Mouse (Mus musculus) forebrain, embryonic 11.5 days (tissue): ENCODE results near the gene Stox2. TPM values are rescaled to one million over a fixed set of nuclear protein-coding genes. Genes with fewer than 3 reads are reported as not detected.

ENCODE experiments used
- ATAC-seq: fragments of 200-750 bp; cut with Nextera tagmentation; replicated peaks from 2 replicates; pipeline ENCODE4 v1.8.0; 2017; ENCODE audit warnings: moderate TSS enrichment; ENCODE audit not compliant: low FRiP score
- DNase-seq: peaks from one replicate; pipeline ENCODE4 v3.0.0-alpha.2; 2017; ENCODE audit warnings: low spot score
- H3K27ac ChIP-seq: fragments of 300-500 bp; sonication (generic); 2 replicates; pipeline ENCODE4 v1.5.1; 2014; ENCODE audit warnings: low read depth, low read length
- H3K27me3 ChIP-seq: fragments of 300-500 bp; sonication (generic); 2 replicates; pipeline ENCODE4 v1.6.1; 2014; ENCODE audit warnings: mild to moderate bottlenecking, low read length, mixed read lengths; ENCODE audit not compliant: control insufficient read depth, insufficient read depth
- H3K36me3 ChIP-seq: fragments of 300-500 bp; sonication (generic); 2 replicates; pipeline ENCODE4 v1.6.1; 2014; ENCODE audit warnings: mild to moderate bottlenecking, low read length, moderate library complexity, mixed read lengths; ENCODE audit not compliant: control insufficient read depth, insufficient read depth
- H3K4me1 ChIP-seq: fragments of 300-500 bp; sonication (generic); replicated peaks from 2 replicates; pipeline ENCODE4 v1.6.1; 2014; ENCODE audit warnings: low read length, mixed read lengths; ENCODE audit not compliant: control insufficient read depth, insufficient read depth
- H3K4me2 ChIP-seq: fragments of 300-500 bp; sonication (generic); 2 replicates; pipeline ENCODE4 v1.6.1; 2014; ENCODE audit warnings: low read depth, mild to moderate bottlenecking, low read length, moderate library complexity, mixed read lengths; ENCODE audit not compliant: severe bottlenecking
- H3K4me3 ChIP-seq: fragments of 300-500 bp; sonication (generic); 2 replicates; pipeline ENCODE4 v1.5.1; 2014; ENCODE audit warnings: low read depth, low read length
- H3K9ac ChIP-seq: fragments of 300-500 bp; sonication (generic); 2 replicates; pipeline ENCODE4 v1.6.1; 2014; ENCODE audit warnings: low read length
- H3K9me3 ChIP-seq: fragments of 300-500 bp; sonication (generic); 2 replicates; pipeline ENCODE4 v1.6.1; 2016; ENCODE audit warnings: low read length, mixed read lengths; ENCODE audit not compliant: control insufficient read depth
- WGBS: fragments of 180-500 bp; shearing (Covaris S2); extraction: QIAGEN DNeasy Blood & Tissue Kit; methylation state at CpG from one replicate; pipeline ENCODE4 v1.1.7; 2014; 5-methylcytosine and 5-hydroxymethylcytosine counted together
- polyA plus RNA-seq: library from polyadenylated mRNA; unstranded; fragments of >200 nt; fragmentation: Nextera tagmentation; extraction: Ambion mirVana; gene quantifications from 2 replicates; pipeline ENCODE4 v1.2.1, GENCODE M21; 2014

The Stox2 gene
- polyA plus RNA-seq, 1 experiment from 2014 or later: 34.6 TPM

DNA sequence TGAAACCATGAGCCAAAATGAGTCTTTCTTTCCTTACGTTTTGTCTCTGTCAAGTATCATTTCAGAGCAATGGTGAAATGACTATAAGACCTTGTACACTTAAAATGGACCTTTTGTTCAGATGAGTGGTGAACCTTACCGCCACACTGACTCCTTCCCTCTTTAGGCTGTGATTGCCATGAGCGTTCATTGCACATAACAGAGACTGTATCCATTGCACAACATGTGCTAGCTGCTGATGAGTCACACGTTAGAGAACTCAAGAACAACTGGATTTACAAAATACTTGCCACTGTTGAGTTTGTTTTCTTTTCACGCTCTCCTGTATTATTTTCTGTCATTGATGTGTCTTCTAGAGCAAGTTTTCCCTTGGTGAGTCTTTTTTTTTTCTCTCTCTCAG, 216.1 kb downstream of the Stox2 start:
- no peaks in the 10 kb centered on the region for H3K4me1 ChIP-seq
- ATAC-seq (no peak), DNase-seq (no peak)
- H3K9me3 ChIP-seq: no peaks in the 10 kb centered on the region
- H3K9ac ChIP-seq: no peak overlapping the region
- no peak overlapping the region for H3K4me2 ChIP-seq
- no peaks in the 10 kb centered on the region for H3K36me3 ChIP-seq
- no peak overlapping the region for H3K27ac ChIP-seq
- no peak overlapping the region for H3K4me3 ChIP-seq
- 88% methylated on average over 5 of the region's 5 CpGs for WGBS
- H3K27me3 ChIP-seq: no peaks in the 10 kb centered on the region

DNA sequence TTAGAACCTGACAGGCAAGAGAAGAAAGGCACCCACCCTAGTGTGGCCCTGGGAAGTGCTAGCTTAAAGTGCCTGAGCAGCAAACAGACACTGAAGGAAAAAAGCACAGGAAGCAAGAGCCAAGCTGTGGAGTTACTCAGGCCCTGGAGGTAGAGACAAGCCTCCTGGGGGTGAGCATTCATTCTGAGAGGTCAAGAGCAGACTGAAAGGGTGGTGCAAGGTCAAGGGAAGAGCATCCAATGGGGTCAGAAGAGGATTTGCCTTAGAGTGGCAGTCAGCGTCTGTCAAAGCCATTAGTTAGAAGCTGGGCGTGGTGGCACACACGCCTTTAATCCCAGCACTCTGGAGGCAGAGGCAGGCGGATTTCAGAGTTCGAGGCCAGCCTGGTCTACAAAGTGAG, 224.3 kb downstream of the Stox2 start:
- Histone ChIP-seq H3K4me1 (peaks cover 15% of the 10 kb centered on the region), H3K4me2 (no peak overlapping the region), H3K27ac (no peak overlapping the region)

DNA sequence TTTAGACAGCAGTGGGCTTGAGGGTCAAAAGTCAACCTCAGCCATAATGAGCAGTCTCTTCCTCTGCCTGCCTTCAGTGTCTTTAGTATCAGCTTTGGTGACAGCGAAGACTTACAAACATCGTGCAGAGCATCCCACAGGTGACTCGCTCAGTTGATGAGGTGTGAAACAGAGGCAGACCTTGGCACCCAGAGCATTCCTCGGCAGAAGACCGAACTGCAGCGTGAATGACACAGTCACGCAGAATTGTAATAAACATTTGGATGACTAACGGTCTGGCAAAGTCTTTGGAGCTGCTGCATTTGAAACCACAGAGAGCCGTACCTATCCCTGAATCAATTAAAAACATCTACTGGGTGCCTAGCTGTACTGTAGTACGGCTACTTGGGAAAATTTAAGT, 225.0 kb downstream of the Stox2 start:
- Histone ChIP-seq H3K4me3 (no peak overlapping the region), H3K4me2 (no peak overlapping the region), H3K9ac (no peak overlapping the region), H3K36me3 (no peaks in the 10 kb centered on the region), H3K27ac (no peak overlapping the region), H3K9me3 (no peaks in the 10 kb centered on the region), H3K27me3 (no peaks in the 10 kb centered on the region), H3K4me1 (peaks cover 15% of the 10 kb centered on the region)
- 84% methylated on average over 10 of the region's 10 CpGs for WGBS
- DNase-seq: no peak
- ATAC-seq: no peak

More for the DNA sequence above, 224.3 kb downstream of the Stox2 start:
- DNase-seq (no peak), ATAC-seq (no peak)
- WGBS: 79% methylated on average over 5 of the region's 5 CpGs
- Histone ChIP-seq H3K9me3 (no peaks in the 10 kb centered on the region), H3K4me3 (no peak overlapping the region), H3K9ac (no peak overlapping the region), H3K36me3 (no peaks in the 10 kb centered on the region), H3K27me3 (no peaks in the 10 kb centered on the region)

DNA sequence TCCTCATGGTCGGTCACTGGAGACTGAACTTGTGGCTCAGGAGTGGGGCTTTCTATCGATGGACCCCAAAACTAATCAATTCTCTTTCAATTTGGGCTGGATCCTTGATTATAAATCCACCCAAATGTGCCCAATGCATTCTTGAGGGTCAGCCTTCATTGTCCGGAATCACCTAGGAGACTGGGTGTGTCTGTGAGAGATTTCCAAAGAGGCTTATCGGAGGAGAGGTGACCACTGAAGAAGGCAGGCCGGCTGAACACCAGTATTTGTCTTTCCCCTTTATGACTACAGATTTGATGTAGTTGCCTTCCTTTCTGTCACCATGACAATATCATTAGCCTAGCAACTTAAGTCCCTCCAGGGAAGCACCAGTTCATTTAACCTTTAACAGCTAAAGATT, 225.8 kb downstream of the Stox2 start:
- H3K4me3 ChIP-seq: no peak overlapping the region
- H3K36me3 ChIP-seq: no peaks in the 10 kb centered on the region

DNA sequence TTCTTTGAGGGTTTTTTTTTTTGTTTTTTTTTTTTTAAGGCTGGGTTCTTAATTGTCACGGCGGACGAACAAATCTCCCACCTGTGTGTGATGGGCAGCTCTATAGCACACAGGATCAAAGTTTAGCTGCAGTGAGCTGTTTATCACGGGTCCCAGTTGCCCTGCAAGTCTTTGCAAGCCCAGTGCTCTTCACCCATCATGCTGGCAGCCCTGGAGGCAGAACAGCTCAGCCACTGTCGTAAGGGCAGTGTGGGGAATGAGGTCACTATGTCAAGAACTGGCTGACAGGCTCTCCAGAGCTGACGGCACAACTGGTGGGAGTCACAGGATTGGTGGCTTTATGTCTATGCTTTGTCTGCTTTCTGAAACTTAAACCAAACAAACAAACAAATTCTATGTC, 227.6 kb downstream of the Stox2 start:
- H3K9me3 ChIP-seq: no peaks in the 10 kb centered on the region
- H3K27me3 ChIP-seq: no peaks in the 10 kb centered on the region
- H3K4me2 ChIP-seq: no peak overlapping the region
- no peaks in the 10 kb centered on the region for H3K36me3 ChIP-seq
- H3K4me1 ChIP-seq: peaks cover 15% of the 10 kb centered on the region
- peak overlapping the region; percentile 44 for H3K27ac ChIP-seq
- 29% methylated on average over 6 of the region's 6 CpGs for WGBS
- DNase-seq (no peak), ATAC-seq (no peak)
- H3K9ac ChIP-seq: no peak overlapping the region
- no peak overlapping the region for H3K4me3 ChIP-seq

More for the DNA sequence above, 225.8 kb downstream of the Stox2 start:
- WGBS: 62% methylated on average over 5 of the region's 5 CpGs
- Histone ChIP-seq H3K4me1 (peaks cover 15% of the 10 kb centered on the region), H3K27ac (no peak overlapping the region), H3K9me3 (no peaks in the 10 kb centered on the region), H3K4me2 (no peak overlapping the region), H3K9ac (no peak overlapping the region), H3K27me3 (no peaks in the 10 kb centered on the region)
- no peak for ATAC-seq
- DNase-seq: no peak

DNA sequence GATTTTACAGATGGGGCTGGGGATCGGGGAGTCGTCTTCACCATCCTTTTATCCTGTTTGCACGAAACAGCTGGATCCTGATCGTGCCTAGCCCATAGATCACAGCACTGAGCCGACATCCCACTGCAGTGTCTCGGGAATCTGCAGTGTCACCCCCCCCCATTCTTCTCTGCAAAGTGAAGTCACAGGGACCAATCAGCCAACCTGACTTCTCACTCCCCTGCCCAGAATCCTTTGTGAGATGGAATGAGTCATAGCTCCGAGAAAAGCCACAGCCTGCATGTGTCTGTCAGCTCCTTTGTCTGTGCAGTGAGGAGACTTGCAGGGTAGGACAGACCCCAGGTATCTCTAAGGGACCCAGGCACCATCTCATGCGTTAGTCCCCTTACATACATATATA, 228.1 kb downstream of the Stox2 start:
- Histone ChIP-seq H3K4me3 (no peak overlapping the region), H3K27me3 (no peaks in the 10 kb centered on the region), H3K9me3 (no peaks in the 10 kb centered on the region), H3K36me3 (no peaks in the 10 kb centered on the region), H3K4me1 (peaks cover 15% of the 10 kb centered on the region), H3K9ac (0 out of 2 replicates have a peak overlapping the region, but pooled peaks have one; percentile 1), H3K27ac (peak overlapping the region; percentile 44), H3K4me2 (no peak overlapping the region)
- 36% methylated on average over 8 of the region's 8 CpGs for WGBS
- peak; percentile 42; the same call in 1 of the 2 replicates for ATAC-seq
- DNase-seq: no peak

DNA sequence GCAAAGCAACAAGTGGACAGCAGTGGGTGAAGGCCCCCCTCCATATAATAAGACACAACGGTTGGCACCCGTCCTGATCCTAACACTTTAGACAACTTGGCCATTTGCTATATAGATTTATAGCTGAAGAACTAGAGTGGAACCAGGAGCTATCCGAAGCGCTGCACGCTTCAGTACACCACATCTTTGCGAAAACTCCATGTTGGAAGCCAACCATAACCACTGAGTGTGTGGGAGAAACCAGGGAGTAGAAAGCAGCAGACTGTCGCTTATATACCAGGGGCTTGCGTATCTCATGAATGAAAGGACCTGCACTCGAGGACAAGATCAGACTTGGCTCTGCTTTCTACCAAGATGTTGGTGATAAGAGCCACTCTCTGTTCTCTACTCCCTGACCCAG, 234.0 kb downstream of the Stox2 start:
- 92% methylated on average over 9 of the region's 9 CpGs for WGBS
- DNase-seq (no peak), ATAC-seq (no peak)
- no peaks in the 10 kb centered on the region for H3K27me3 ChIP-seq
- H3K27ac ChIP-seq: no peak overlapping the region
- H3K4me3 ChIP-seq: no peak overlapping the region
- H3K9me3 ChIP-seq: no peaks in the 10 kb centered on the region
- no peaks in the 10 kb centered on the region for H3K36me3 ChIP-seq
- no peak overlapping the region for H3K4me2 ChIP-seq
- no peak overlapping the region for H3K9ac ChIP-seq
- no peaks in the 10 kb centered on the region for H3K4me1 ChIP-seq

DNA sequence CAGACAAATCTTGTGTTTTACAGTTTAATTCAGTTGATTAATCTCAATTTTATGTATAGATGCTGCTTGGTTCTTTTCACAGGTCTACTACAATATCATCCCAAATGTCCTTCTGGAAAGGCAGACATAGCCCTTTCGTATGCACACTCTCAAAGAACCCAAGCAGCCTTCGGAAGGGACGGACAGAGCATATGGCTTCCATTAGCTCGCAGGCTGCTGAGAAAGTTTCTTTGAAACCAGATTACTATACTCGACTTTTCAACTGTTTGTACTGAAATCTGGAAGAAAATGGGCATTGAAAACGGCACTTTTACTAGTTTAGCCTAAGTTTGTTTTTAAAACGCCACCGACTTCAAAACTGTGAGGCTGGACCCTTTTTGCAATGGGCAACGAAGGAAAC, 234.9 kb downstream of the Stox2 start:
- ATAC-seq (no peak), DNase-seq (no peak)
- no peaks in the 10 kb centered on the region for H3K9me3 ChIP-seq
- no peak overlapping the region for H3K4me3 ChIP-seq
- 78% methylated on average over 9 of the region's 9 CpGs for WGBS
- H3K36me3 ChIP-seq: no peaks in the 10 kb centered on the region
- H3K4me1 ChIP-seq: no peaks in the 10 kb centered on the region
- H3K27ac ChIP-seq: no peak overlapping the region
- H3K9ac ChIP-seq: no peak overlapping the region
- no peaks in the 10 kb centered on the region for H3K27me3 ChIP-seq
- no peak overlapping the region for H3K4me2 ChIP-seq

DNA sequence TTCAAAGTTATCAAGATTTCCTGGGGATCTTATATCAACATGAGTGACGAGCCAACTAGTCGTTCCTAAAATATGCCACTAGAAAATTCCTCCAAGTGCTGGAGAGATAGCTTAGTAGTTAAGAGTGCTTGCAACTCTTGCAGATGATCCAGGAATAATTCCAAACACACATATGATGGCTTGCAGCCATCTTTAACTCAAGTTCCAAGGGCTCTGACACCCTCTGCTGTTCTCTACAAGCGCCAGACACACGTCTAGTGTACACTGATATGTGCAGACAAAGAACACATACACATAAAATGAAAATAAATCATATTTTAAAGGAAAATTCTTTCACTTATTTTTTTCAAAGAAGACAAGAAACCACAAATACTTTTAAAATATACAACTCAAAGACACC, 237.9 kb downstream of the Stox2 start:
- Histone ChIP-seq H3K4me2 (no peak overlapping the region), H3K27ac (no peak overlapping the region), H3K36me3 (no peaks in the 10 kb centered on the region), H3K9me3 (no peaks in the 10 kb centered on the region), H3K4me1 (no peaks in the 10 kb centered on the region; the same call in 1 of the 2 replicates), H3K27me3 (no peaks in the 10 kb centered on the region), H3K4me3 (no peak overlapping the region), H3K9ac (no peak overlapping the region)
- 89% methylated on average over 4 of the region's 4 CpGs for WGBS
- DNase-seq: no peak
- ATAC-seq: no peak
